Mouse (Mus musculus) midbrain, postnatal 0 days (tissue): ENCODE measurements around the gene Smbd1. TPM values are rescaled to one million over a fixed set of nuclear protein-coding genes. Genes with fewer than 3 reads are reported as not detected.
A peak's percentile ranks its signal among the peaks of the same experiment; 100 is the strongest.

Experiments
- ATAC-seq: fragments of 200-750 bp; cut with Nextera tagmentation; 2 replicates; pipeline ENCODE4 v1.8.0; 2017; ENCODE audit warnings: moderate number of reproducible peaks, mild to moderate bottlenecking, moderate TSS enrichment, moderate library complexity; ENCODE audit not compliant: low FRiP score
- DNase-seq: peaks from one replicate; pipeline ENCODE4 v3.0.0-alpha.2; 2015; ENCODE audit warnings: low spot score
- H3K27ac ChIP-seq: fragments of 300-500 bp; sonication (generic); 2 replicates; pipeline ENCODE4 v1.5.1; 2014; ENCODE audit warnings: low read depth, mild to moderate bottlenecking, low read length, mixed read lengths
- H3K27me3 ChIP-seq: fragments of 300-500 bp; sonication (generic); 2 replicates; pipeline ENCODE4 v1.6.1; 2014; ENCODE audit warnings: low read length, control low read depth, mixed read lengths; ENCODE audit not compliant: insufficient read depth
- H3K36me3 ChIP-seq: fragments of 300-500 bp; sonication (generic); 2 replicates; pipeline ENCODE4 v1.6.1; 2014; ENCODE audit warnings: low read length, control low read depth, mixed read lengths; ENCODE audit not compliant: insufficient read depth
- H3K4me1 ChIP-seq: fragments of 300-500 bp; sonication (generic); 2 replicates; pipeline ENCODE4 v1.6.1; 2014; ENCODE audit warnings: mild to moderate bottlenecking, control low read depth, antibody characterized with exemption, low read length, mixed read lengths; ENCODE audit not compliant: insufficient read depth
- H3K4me2 ChIP-seq: fragments of 300-500 bp; sonication (generic); 2 replicates; pipeline ENCODE4 v1.6.1; 2014; ENCODE audit warnings: low read depth, mild to moderate bottlenecking, low read length, mixed read lengths; ENCODE audit not compliant: poor library complexity, severe bottlenecking
- H3K4me3 ChIP-seq: fragments of 300-500 bp; sonication (generic); 2 replicates; pipeline ENCODE4 v1.5.1; 2014; ENCODE audit warnings: low read depth, mild to moderate bottlenecking, low read length, moderate library complexity
- H3K9ac ChIP-seq: fragments of 300-500 bp; sonication (generic); replicated peaks from 2 replicates; pipeline ENCODE4 v1.6.1; 2014; ENCODE audit warnings: mild to moderate bottlenecking, low read length, moderate library complexity, mixed read lengths; ENCODE audit not compliant: poor library complexity, severe bottlenecking
- H3K9me3 ChIP-seq: fragments of 300-500 bp; sonication (generic); 2 replicates; pipeline ENCODE4 v1.6.1; 2016; ENCODE audit warnings: low read length, control low read depth
- CTCF ChIP-seq: IDR thresholded peaks from 2 replicates; pipeline ENCODE4 v1.5.1; 2016; ENCODE audit warnings: antibody characterized with exemption, mild to moderate bottlenecking
- WGBS: fragments of 180-500 bp; shearing (Covaris S2); extraction: QIAGEN DNeasy Blood & Tissue Kit; methylation state at CpG from one replicate; pipeline ENCODE4 v1.1.7; 2014; 5-methylcytosine and 5-hydroxymethylcytosine counted together
- polyA plus RNA-seq: library from polyadenylated mRNA; unstranded; fragments of >200 nt; fragmentation: Nextera tagmentation; extraction: Ambion mirVana; gene quantifications from 2 replicates; pipeline ENCODE4 v1.2.1, GENCODE M21; 2015
- total RNA-seq: library from RNA; depleted of rRNA; stranded (reverse); fragments of >200 nt; gene quantifications from 2 replicates; pipeline ENCODE4 v1.2.3, GENCODE M21; 2014

Smbd1 gene
- total and polyA plus RNA-seq, 2 experiments from 2014 or later, result not detected

GRCm38 (mm10) chr16:32807408-32808185, 2.7 kb downstream of the Smbd1 start:
- Histone ChIP-seq H3K9me3 (no peaks in the 10 kb centered on the region), H3K4me2 (no peak overlapping the region), H3K4me1 (no peaks in the 10 kb centered on the region), H3K9ac (no peak overlapping the region), H3K27me3 (no peaks in the 10 kb centered on the region), H3K27ac (no peak overlapping the region), H3K4me3 (no peak overlapping the region), H3K36me3 (no peaks in the 10 kb centered on the region)
- 61% methylated on average over 8 of the region's 8 CpGs for WGBS
- TF ChIP-seq CTCF, result no peak
- ATAC-seq, result no peak
- no peak for DNase-seq

GRCm38 (mm10) chr16:32805151-32805550, 5.1 kb downstream of the Smbd1 start:
- Histone ChIP-seq H3K9ac (no peak overlapping the region), H3K9me3 (no peaks in the 10 kb centered on the region), H3K4me3 (no peak overlapping the region), H3K27ac (no peak overlapping the region), H3K27me3 (no peaks in the 10 kb centered on the region), H3K4me2 (no peak overlapping the region), H3K36me3 (no peaks in the 10 kb centered on the region), H3K4me1 (no peaks in the 10 kb centered on the region)
- no peak for ATAC-seq
- TF ChIP-seq CTCF, result no peak
- no peak for DNase-seq
- WGBS, result 82% methylated on average over 7 of the region's 7 CpGs

GRCm38 (mm10) chr16:32803901-32804300, 6.4 kb downstream of the Smbd1 start:
- Histone ChIP-seq H3K27ac (no peak overlapping the region), H3K27me3 (no peaks in the 10 kb centered on the region), H3K36me3 (no peaks in the 10 kb centered on the region), H3K9ac (no peak overlapping the region), H3K4me3 (no peak overlapping the region), H3K9me3 (no peaks in the 10 kb centered on the region), H3K4me1 (no peaks in the 10 kb centered on the region), H3K4me2 (no peak overlapping the region)
- DNase-seq (no peak), ATAC-seq (no peak)
- 69% methylated on average over 5 of the region's 5 CpGs for WGBS
- TF ChIP-seq CTCF, result no peak

- H3K9ac ChIP-seq, result no peak overlapping the region
- H3K36me3 ChIP-seq, result no peaks in the 10 kb centered on the region
- ATAC-seq (peak; percentile 76), DNase-seq (peak; percentile 90)
- no peak overlapping the region for H3K4me3 ChIP-seq
- H3K4me2 ChIP-seq, result no peak overlapping the region
- H3K9me3 ChIP-seq, result no peaks in the 10 kb centered on the region
- TF ChIP-seq CTCF, result no peak
- 52% methylated on average over 6 of the region's 6 CpGs for WGBS
- H3K27me3 ChIP-seq, result no peaks in the 10 kb centered on the region
- no peaks in the 10 kb centered on the region for H3K4me1 ChIP-seq
- peak overlapping the region; percentile 27; the same call in 1 of the 2 replicates for H3K27ac ChIP-seq
These were observed 6.9 kb downstream of the Smbd1 start for GRCm38 (mm10) chr16:32803252-32803853.

- ATAC-seq, result no peak
- H3K4me1 ChIP-seq, result no peaks in the 10 kb centered on the region
- H3K4me3 ChIP-seq, result no peak within 1 kb of the TSS
- TF ChIP-seq CTCF, result no peak
- no peak within 1 kb of the TSS for H3K9ac ChIP-seq
- no peak within 1 kb of the TSS for H3K4me2 ChIP-seq
- H3K36me3 ChIP-seq, result no peaks in the 10 kb centered on the region
- WGBS, result 88% methylated on average over 3 of the region's 3 CpGs
- DNase-seq, result no peak
- no peaks in the 10 kb centered on the region; the same call in 1 of the 2 replicates for H3K27me3 ChIP-seq
- no peaks in the 10 kb centered on the region for H3K9me3 ChIP-seq
- H3K27ac ChIP-seq, result no peak within 1 kb of the TSS
These were observed 12.9 kb downstream of the Smbd1 start, which contains the start of gene Muc20 for GRCm38 (mm10) chr16:32797426-32797689. TSS of gene Muc20 (minus strand) at chr16:32797435.

- no peaks in the 10 kb centered on the region; the same call in 1 of the 2 replicates for H3K27me3 ChIP-seq
- H3K27ac ChIP-seq, result no peak overlapping the region
- TF ChIP-seq CTCF, result no peak
- H3K4me3 ChIP-seq, result no peak overlapping the region
- no peaks in the 10 kb centered on the region for H3K4me1 ChIP-seq
- no peaks in the 10 kb centered on the region for H3K9me3 ChIP-seq
- DNase-seq, result no peak
- no peak for ATAC-seq
- H3K36me3 ChIP-seq, result no peaks in the 10 kb centered on the region
- H3K9ac ChIP-seq, result no peak overlapping the region
- WGBS, result 68% methylated on average over 14 of the region's 14 CpGs
- H3K4me2 ChIP-seq, result no peak overlapping the region
These were observed 13.4 kb downstream of the Smbd1 start for GRCm38 (mm10) chr16:32796676-32797425.
